Mouse (Mus musculus): ENCODE results near the gene Ildr2.

DNA sequence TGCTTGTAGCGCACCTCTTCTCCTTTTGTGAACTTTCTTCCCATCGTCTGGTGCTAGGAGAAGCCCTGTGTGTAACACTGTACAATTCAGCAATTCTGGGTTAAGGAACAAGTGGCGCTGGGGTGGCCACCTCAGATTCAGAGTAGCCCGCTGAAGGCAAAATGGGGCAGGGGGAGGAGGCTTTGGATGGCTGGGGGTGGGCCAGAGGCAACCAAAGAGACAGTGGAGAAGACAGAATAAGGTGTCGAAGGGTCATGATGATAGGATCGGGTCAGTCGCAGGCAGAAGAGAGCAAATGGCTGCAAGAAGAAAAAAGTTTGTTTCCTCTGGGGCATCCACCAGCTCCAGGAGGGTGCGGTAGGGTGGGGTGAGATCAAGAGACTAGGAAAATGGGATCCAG lies 1.2 kb downstream of the Ildr2 start:
- TF ChIP-seq GATA1 (IDR thresholded peaks at IDR 0.05; ENCODE audit: borderline replicate concordance, low read length) (no peak), FLI1 (IDR thresholded peaks at IDR 0.05; ENCODE audit: low read length) (no peak)

All from megakaryocyte, embryonic 14.5 days (primary cell).